Mouse (Mus musculus) ES-Bruce4 (cell line): ENCODE results near the gene Trim6.
"Not testable (repeated sequence)": the region's sequence is repeated elsewhere in the genome, so short reads cannot be mapped to it uniquely, and the experiment has no call there.

Source experiments
- CTCF ChIP-seq: IDR thresholded peaks from one replicate; pipeline ENCODE4 v1.8.1; 2011; ENCODE audit warnings: low read depth, low read length
- POLR2A ChIP-seq: IDR thresholded peaks from one replicate; pipeline ENCODE4 v1.8.1; 2011; ENCODE audit warnings: low read length; ENCODE audit not compliant: insufficient read depth

GRCm38 (mm10) chr7:104265335-104265734 lies 46.7 kb downstream of the Trim6 start:
- TF ChIP-seq POLR2A, CTCF: not testable (repeated sequence)
